Comparison of ENCODE assay signal across 7 mouse cellular contexts in the genomic region with DNA sequence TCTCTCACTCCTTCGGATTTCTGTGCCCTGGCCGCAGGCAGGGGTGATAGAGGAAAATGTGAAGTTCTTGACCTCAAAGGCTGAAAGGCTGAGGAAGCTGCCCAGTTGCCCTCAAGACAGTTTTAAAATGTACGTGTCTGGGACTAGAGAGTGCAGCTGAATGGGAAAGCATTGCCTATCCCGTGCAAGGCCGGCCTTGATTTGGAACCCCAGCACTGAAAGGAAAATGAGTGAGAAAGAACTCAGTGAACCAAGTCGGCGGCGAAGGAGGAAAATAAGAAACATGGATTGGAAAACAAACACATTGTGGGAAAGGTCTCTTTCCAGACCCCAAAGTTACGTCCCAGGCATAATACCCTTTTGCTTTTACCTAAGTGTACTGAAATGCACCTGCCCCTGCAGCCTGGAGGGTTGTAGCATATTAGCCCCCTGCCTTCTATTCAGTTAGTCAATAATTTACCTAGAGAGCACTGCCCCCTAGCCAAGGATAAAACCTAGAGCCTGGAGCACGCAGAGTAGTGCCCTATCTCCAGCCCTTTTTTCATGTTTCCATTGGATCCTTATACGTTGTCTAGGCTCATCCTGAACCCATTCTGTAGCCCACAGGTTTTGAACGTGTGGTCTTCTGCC. TPM values are rescaled to one million over a fixed set of nuclear protein-coding genes. Genes with fewer than 3 reads are reported as not detected.
A peak's percentile ranks its signal among the peaks of the same experiment; 100 is the strongest.
DNase-seq lines count a peak whose midpoint lies in the region; ATAC-seq and TF ChIP-seq lines count a peak whose summit lies in the region.

No protein-coding gene starts in this region.

- ATAC-seq in lung, postnatal 0 days = no peak
- ATAC-seq in limb, embryonic 13.5 days (ENCODE audit: low FRiP score, low read depth) = no peak
- ATAC-seq in stomach, embryonic 16.5 days (ENCODE audit: insufficient read depth, low FRiP score) = no peak

- no peak overlapping the region for H3K9ac ChIP-seq in lung, postnatal 0 days (replicated peaks; ENCODE audit: low read depth)
- no peak overlapping the region for H3K9ac ChIP-seq in limb, embryonic 13.5 days
- H3K9ac ChIP-seq in stomach, embryonic 16.5 days (ENCODE audit: low read length) = peak overlapping the region; percentile 59

- 49% methylated on average over 12 of the region's 12 CpGs for WGBS in lung, postnatal 0 days
- WGBS in hindbrain, embryonic 10.5 days = 54% methylated on average over 12 of the region's 12 CpGs
- WGBS in limb, embryonic 13.5 days = 63% methylated on average over 12 of the region's 12 CpGs
- 59% methylated on average over 12 of the region's 12 CpGs for WGBS in stomach, embryonic 16.5 days

- H3K36me3 ChIP-seq in lung, postnatal 0 days (ENCODE audit: insufficient read depth, low read length) = no peaks in the 10 kb centered on the region
- H3K36me3 ChIP-seq in hindbrain, embryonic 10.5 days = no peaks in the 10 kb centered on the region
- H3K36me3 ChIP-seq in limb, embryonic 13.5 days = no peaks in the 10 kb centered on the region
- no peaks in the 10 kb centered on the region for H3K36me3 ChIP-seq in stomach, embryonic 16.5 days (ENCODE audit: control insufficient read depth, insufficient read depth, low read length)

- no peak for TF ChIP-seq EP300 in lung, postnatal 0 days (IDR thresholded peaks at IDR 0.05)

- H3K27ac ChIP-seq in lung, postnatal 0 days (ENCODE audit: low read length) = peak overlapping the region; percentile 99
- H3K27ac ChIP-seq in hindbrain, embryonic 10.5 days = peak overlapping the region; percentile 94
- peak overlapping the region; percentile 95; the same call in 1 of the 2 replicates for H3K27ac ChIP-seq in limb, embryonic 13.5 days
- H3K27ac ChIP-seq in stomach, embryonic 16.5 days (ENCODE audit: low read length) = peak overlapping the region; percentile 100

- peaks cover 49% of the 10 kb centered on the region for H3K4me1 ChIP-seq in lung, postnatal 0 days (ENCODE audit: insufficient read depth, low read depth, low read length)
- peaks cover 99% of the 10 kb centered on the region for H3K4me1 ChIP-seq in hindbrain, embryonic 10.5 days (replicated peaks)
- peaks cover 91% of the 10 kb centered on the region for H3K4me1 ChIP-seq in limb, embryonic 13.5 days
- peaks cover 78% of the 10 kb centered on the region for H3K4me1 ChIP-seq in stomach, embryonic 16.5 days (ENCODE audit: control insufficient read depth, insufficient read depth, low read length)

- no peak for TF ChIP-seq CTCF in lung, postnatal 0 days (IDR thresholded peaks at IDR 0.05)

- no peak for DNase-seq in lung, postnatal 0 days (ENCODE audit: low spot score)
- no peak for DNase-seq in lung, postnatal 14 days
- no peak for DNase-seq in hindbrain, embryonic 10.5 days (ENCODE audit: low spot score)
- no peak for DNase-seq in cerebellum, adult 9-10 months
- DNase-seq in cerebellum, adult 8-10 months = no peak

- no peaks in the 10 kb centered on the region for H3K27me3 ChIP-seq in lung, postnatal 0 days (replicated peaks; ENCODE audit: insufficient read depth, low read length)
- peaks cover 28% of the 10 kb centered on the region for H3K27me3 ChIP-seq in hindbrain, embryonic 10.5 days (ENCODE audit: insufficient read depth, poor library complexity, severe bottlenecking)
- H3K27me3 ChIP-seq in limb, embryonic 13.5 days = no peaks in the 10 kb centered on the region
- H3K27me3 ChIP-seq in stomach, embryonic 16.5 days (ENCODE audit: control insufficient read depth, insufficient read depth, low read length) = no peaks in the 10 kb centered on the region

- no peaks in the 10 kb centered on the region for H3K9me3 ChIP-seq in lung, postnatal 0 days (ENCODE audit: low read length)
- H3K9me3 ChIP-seq in hindbrain, embryonic 10.5 days = no peaks in the 10 kb centered on the region
- no peaks in the 10 kb centered on the region for H3K9me3 ChIP-seq in limb, embryonic 13.5 days
- H3K9me3 ChIP-seq in stomach, embryonic 16.5 days (replicated peaks; ENCODE audit: control insufficient read depth, low read length) = no peaks in the 10 kb centered on the region

- no peak overlapping the region for H3K4me2 ChIP-seq in lung, postnatal 0 days (replicated peaks; ENCODE audit: low read depth, low read length)
- no peak overlapping the region for H3K4me2 ChIP-seq in limb, embryonic 13.5 days (replicated peaks)
- H3K4me2 ChIP-seq in stomach, embryonic 16.5 days (ENCODE audit: low read depth, low read length) = 0 out of 2 replicates have a peak overlapping the region, but pooled peaks have one; percentile 17

- no peak overlapping the region for H3K4me3 ChIP-seq in lung, postnatal 0 days (ENCODE audit: low read depth, low read length)
- 0 out of 2 replicates have a peak overlapping the region, but pooled peaks have one; percentile 57 for H3K4me3 ChIP-seq in hindbrain, embryonic 10.5 days
- no peak overlapping the region for H3K4me3 ChIP-seq in limb, embryonic 13.5 days
- no peak overlapping the region for H3K4me3 ChIP-seq in stomach, embryonic 16.5 days (replicated peaks; ENCODE audit: low read length)

RNA-seq across cellular contexts. Expression of gene Irf2bpl, which starts 5.6 kb away (rescaled TPM):
- 39.5 and 49.1 TPM in 2 replicates for polyA plus RNA-seq in lung, postnatal 0 days (2015; fragmentation: Nextera tagmentation; extraction: Ambion mirVana)
- 20.3 and 34.2 TPM in 2 replicates for polyA plus RNA-seq in hindbrain, embryonic 10.5 days (2016; fragmentation: Nextera tagmentation; extraction: Ambion mirVana)
- polyA plus RNA-seq in limb, embryonic 13.5 days (2015; fragmentation: Nextera tagmentation; extraction: Ambion mirVana) = 39.2 and 41.2 TPM in 2 replicates
- 10.1 and 11.7 TPM in 2 replicates for polyA plus RNA-seq in stomach, embryonic 16.5 days (2015; fragmentation: Nextera tagmentation; extraction: Ambion mirVana)

RNA-seq across cellular contexts. Expression of gene Cipc, which starts 56.6 kb away (rescaled TPM):
- 12.5 and 14.8 TPM in 2 replicates for polyA plus RNA-seq in lung, postnatal 0 days (2015; fragmentation: Nextera tagmentation; extraction: Ambion mirVana)
- polyA plus RNA-seq in hindbrain, embryonic 10.5 days (2016; fragmentation: Nextera tagmentation; extraction: Ambion mirVana) = 33.9 and 35.2 TPM in 2 replicates
- polyA plus RNA-seq in limb, embryonic 13.5 days (2015; fragmentation: Nextera tagmentation; extraction: Ambion mirVana) = 23.6 and 24.7 TPM in 2 replicates
- 17.8 and 18.1 TPM in 2 replicates for polyA plus RNA-seq in stomach, embryonic 16.5 days (2015; fragmentation: Nextera tagmentation; extraction: Ambion mirVana)
